Comparison of ENCODE assay signal across 20 mouse cellular contexts in the genomic region with DNA sequence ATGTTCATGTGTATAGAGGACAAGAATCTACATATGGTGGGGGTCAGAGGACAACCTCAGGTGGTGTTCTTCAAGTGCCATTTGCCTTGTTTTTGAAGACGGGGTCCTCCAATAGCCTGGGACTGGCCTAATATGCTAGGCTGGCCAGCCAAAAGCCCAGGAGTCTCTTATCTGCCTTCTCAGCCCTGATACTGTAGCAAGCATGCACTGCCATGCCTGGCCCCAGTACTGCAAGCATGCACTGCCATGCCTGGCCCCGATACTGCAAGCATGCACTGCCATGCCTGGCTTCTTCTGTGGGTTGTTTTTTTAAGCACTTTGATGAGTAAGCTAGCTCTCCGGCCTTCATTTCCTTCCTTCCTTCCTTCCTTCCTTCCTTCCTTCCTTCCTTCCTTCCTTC.
A peak's percentile ranks its signal among the peaks of the same experiment; 100 is the strongest.
DNase-seq lines count a peak whose midpoint lies in the region; ATAC-seq and TF ChIP-seq lines count a peak whose summit lies in the region.
"Had no signal": no experiment of that assay in that cellular context is flagged by ENCODE, and none has a peak within 500 bp of the region (broad histone marks: within the 10 kb centered on the region; RNA-seq: fewer than 3 reads in every experiment).

No protein-coding gene starts in this region.

- no peak for TF ChIP-seq EP300 in liver, postnatal 0 days (IDR thresholded peaks at IDR 0.05; ENCODE audit: low read depth)

- TF ChIP-seq CTCF in liver, postnatal 0 days (IDR thresholded peaks at IDR 0.05; ENCODE audit: low read depth): no peak

- H3K4me3 ChIP-seq in liver, postnatal 0 days (ENCODE audit: low read depth, low read length): no peak overlapping the region
- H3K4me3 ChIP-seq in liver, embryonic 13.5 days (replicated peaks): no peak overlapping the region
- H3K4me3 ChIP-seq in liver, embryonic 16.5 days (ENCODE audit: low read depth, low read length): no peak overlapping the region
- H3K4me3 ChIP-seq: forebrain, embryonic 12.5 days; forebrain, embryonic 15.5 days; hindbrain, embryonic 12.5 days; hindbrain, embryonic 15.5 days had no signal

- no peak overlapping the region for H3K4me2 ChIP-seq in liver, postnatal 0 days (ENCODE audit: low read depth, low read length)
- no peak overlapping the region for H3K4me2 ChIP-seq in liver, embryonic 13.5 days
- H3K4me2 ChIP-seq in liver, embryonic 16.5 days (ENCODE audit: low read depth, low read length): no peak overlapping the region
- H3K4me2 ChIP-seq: forebrain, embryonic 12.5 days; forebrain, embryonic 15.5 days; heart, embryonic 11.5 days; hindbrain, embryonic 12.5 days; hindbrain, embryonic 15.5 days had no signal

- H3K9me3 ChIP-seq in liver, postnatal 0 days (ENCODE audit: low read length): no peaks in the 10 kb centered on the region
- no peaks in the 10 kb centered on the region for H3K9me3 ChIP-seq in liver, embryonic 13.5 days (replicated peaks)
- H3K9me3 ChIP-seq in liver, embryonic 16.5 days (replicated peaks; ENCODE audit: control insufficient read depth, low read length): no peaks in the 10 kb centered on the region
- H3K9me3 ChIP-seq: forebrain, embryonic 12.5 days; forebrain, embryonic 15.5 days; hindbrain, embryonic 12.5 days; hindbrain, embryonic 15.5 days had no signal

- no peaks in the 10 kb centered on the region for H3K36me3 ChIP-seq in liver, postnatal 0 days (replicated peaks; ENCODE audit: insufficient read depth, low read length)
- H3K36me3 ChIP-seq in liver, embryonic 13.5 days: no peaks in the 10 kb centered on the region
- no peaks in the 10 kb centered on the region for H3K36me3 ChIP-seq in liver, embryonic 16.5 days (ENCODE audit: control insufficient read depth, insufficient read depth)
- H3K36me3 ChIP-seq: forebrain, embryonic 12.5 days; forebrain, embryonic 15.5 days; hindbrain, embryonic 12.5 days; hindbrain, embryonic 15.5 days had no signal

- peak; percentile 40 for DNase-seq in liver
- no peak for DNase-seq in liver, postnatal 0 days
- DNase-seq in liver, embryonic 13.5 days: no peak
- DNase-seq in T-cell, adult 2 months (ENCODE audit: low spot score): no peak
- DNase-seq in layer of hippocampus, adult 9-10 months (ENCODE audit: low spot score): no peak
- DNase-seq: adrenal gland, adult 8-10 months; adrenal gland, postnatal 25 days; cerebellum, adult 11-12 months; cerebellum, adult 9-10 months; cerebellum, postnatal 14 days; gastrocnemius, postnatal 10 days; heart, adult 11 months had no signal

- ATAC-seq in liver, postnatal 0 days: no peak
- peak; percentile 67 for ATAC-seq in liver, embryonic 13.5 days (ENCODE audit: low read depth)
- ATAC-seq in liver, embryonic 16.5 days (ENCODE audit: low read depth): peak; percentile 53
- ATAC-seq: activated CD4-positive, CD25-positive, alpha-beta regulatory T cell, adult 4 months; CD4-positive, CD25-positive, alpha-beta regulatory T cell, adult 4 months; forebrain, embryonic 15.5 days had no signal

- peaks cover 5% of the 10 kb centered on the region for H3K4me1 ChIP-seq in liver, postnatal 0 days (ENCODE audit: insufficient read depth)
- peaks cover 28% of the 10 kb centered on the region for H3K4me1 ChIP-seq in liver, embryonic 13.5 days (replicated peaks)
- H3K4me1 ChIP-seq in liver, embryonic 16.5 days (ENCODE audit: control insufficient read depth, low read depth, low read length): peaks cover 7% of the 10 kb centered on the region

- no peak overlapping the region for H3K9ac ChIP-seq in liver, postnatal 0 days (replicated peaks)
- H3K9ac ChIP-seq in liver, embryonic 13.5 days: no peak overlapping the region
- H3K9ac ChIP-seq in liver, embryonic 16.5 days (ENCODE audit: low read depth, low read length): no peak overlapping the region
- H3K9ac ChIP-seq: forebrain, embryonic 12.5 days; forebrain, embryonic 15.5 days; hindbrain, embryonic 12.5 days; hindbrain, embryonic 15.5 days had no signal

- no peaks in the 10 kb centered on the region for H3K27me3 ChIP-seq in liver, postnatal 0 days (ENCODE audit: insufficient read depth, low read length)
- 0 out of 2 replicates have a peak, but pooled peaks cover 9% of the 10 kb centered on the region for H3K27me3 ChIP-seq in liver, embryonic 13.5 days
- H3K27me3 ChIP-seq in liver, embryonic 16.5 days (ENCODE audit: control insufficient read depth, insufficient read depth, low read depth, low read length): no peaks in the 10 kb centered on the region
- H3K27me3 ChIP-seq: forebrain, embryonic 12.5 days; forebrain, embryonic 15.5 days; hindbrain, embryonic 12.5 days; hindbrain, embryonic 15.5 days had no signal

- no peak overlapping the region for H3K27ac ChIP-seq in liver, postnatal 0 days (ENCODE audit: low read depth)
- H3K27ac ChIP-seq in liver, embryonic 13.5 days: no peak overlapping the region
- H3K27ac ChIP-seq in liver, embryonic 16.5 days (ENCODE audit: low read length): no peak overlapping the region
- H3K27ac ChIP-seq: forebrain, embryonic 12.5 days; forebrain, embryonic 15.5 days; hindbrain, embryonic 15.5 days had no signal

- WGBS in liver, postnatal 0 days (ENCODE audit: insufficient replicate concordance): 69% methylated on average over 3 of the region's 3 CpGs
- 45% methylated on average over 3 of the region's 3 CpGs for WGBS in liver, embryonic 13.5 days (ENCODE audit: insufficient replicate concordance)
- WGBS in liver, embryonic 16.5 days (ENCODE audit: insufficient replicate concordance): 54% methylated on average over 3 of the region's 3 CpGs
